Mouse (Mus musculus) neutrophil, adult 65 days (primary cell): Measurements from ENCODE around the gene Pak1. TPM values are rescaled to one million over a fixed set of nuclear protein-coding genes. Genes with fewer than 3 reads are reported as not detected.

Experiments used
- total RNA-seq: library from RNA; stranded (reverse); gene quantifications from 2 replicates; pipeline ENCODE4 v1.2.4, GENCODE M21; 2023

The Pak1 gene
- 41.2 and 53.3 TPM in 2 replicates for total RNA-seq

DNA sequence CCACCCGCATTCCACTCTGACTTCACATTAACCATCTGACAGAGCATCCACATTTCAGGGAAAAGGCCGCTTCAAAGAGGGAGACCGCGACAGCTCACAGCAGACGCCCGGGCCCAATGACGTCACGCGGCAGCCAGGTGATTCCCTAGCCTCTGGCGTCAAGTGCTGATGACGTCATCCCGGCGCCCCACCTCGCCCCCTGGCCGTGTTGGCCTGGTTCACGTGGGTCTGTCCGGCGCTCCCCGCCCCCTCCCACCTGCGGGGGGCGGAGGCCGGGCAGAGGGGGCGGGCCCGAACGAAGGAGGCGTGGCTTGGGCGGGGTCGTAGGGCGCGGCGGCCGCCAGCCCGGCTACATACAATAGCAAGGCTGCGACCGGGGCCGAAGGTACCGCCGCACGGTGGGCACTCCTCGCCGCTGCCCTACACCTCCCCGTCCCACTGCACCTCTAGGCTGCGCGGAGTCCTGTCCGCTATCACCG lies at the start of gene Pak1:
Pak1 (plus strand) TSS at position 352 of the 479 bp plus-strand sequence.

GRCm38 (mm10) chr7:97919742-97920141 lies 131.4 kb downstream of the Pak1 start, which contains the start of gene Gdpd4:
Gene Gdpd4 (plus strand): TSS chr7:97919955.

Other genes with a start within 250 kb of the Pak1 start
- 4.0 and 5.4 TPM in 2 replicates for gene Aamdc, start 209.0 kb upstream of the Pak1 start, total RNA-seq
- 37.7 and 56.5 TPM in 2 replicates for gene Rsf1, start 208.7 kb upstream of the Pak1 start, total RNA-seq
- 25.3 and 25.6 TPM in 2 replicates for gene Clns1a, start 91.9 kb upstream of the Pak1 start, total RNA-seq
- gene Aqp11, start 50.3 kb upstream of the Pak1 start, total RNA-seq: 0.32 TPM in 1 of 2 replicates, not detected in the other
- not detected in 2 replicates for gene Gdpd4, start 131.4 kb downstream of the Pak1 start, total RNA-seq